Mouse (Mus musculus): ENCODE data around the gene Pik3cg.

The Pik3cg gene

DNA sequence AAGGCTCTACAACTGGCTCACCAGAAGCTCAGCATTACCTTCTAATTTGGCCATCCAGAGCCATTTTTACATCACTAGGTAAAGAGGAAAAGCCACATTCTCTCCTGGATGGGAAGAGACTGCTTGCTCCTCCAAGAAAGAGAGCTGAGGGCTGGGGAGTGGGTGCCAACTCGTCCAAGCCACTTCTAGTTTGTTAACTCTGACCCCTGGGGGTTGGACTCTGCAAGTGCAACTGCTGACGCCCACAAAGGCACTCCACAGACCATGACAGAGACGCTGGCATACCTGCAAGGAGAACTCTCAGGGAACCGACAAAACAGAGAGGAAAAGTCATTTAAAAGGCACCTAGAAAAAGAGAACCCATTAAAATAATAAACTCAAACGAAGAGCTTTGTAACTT lies 63.9 kb downstream of the Pik3cg start:
- DNase-seq (ENCODE audit: extremely low spot score, low read depth, low spot score) = peak; percentile 50

DNA sequence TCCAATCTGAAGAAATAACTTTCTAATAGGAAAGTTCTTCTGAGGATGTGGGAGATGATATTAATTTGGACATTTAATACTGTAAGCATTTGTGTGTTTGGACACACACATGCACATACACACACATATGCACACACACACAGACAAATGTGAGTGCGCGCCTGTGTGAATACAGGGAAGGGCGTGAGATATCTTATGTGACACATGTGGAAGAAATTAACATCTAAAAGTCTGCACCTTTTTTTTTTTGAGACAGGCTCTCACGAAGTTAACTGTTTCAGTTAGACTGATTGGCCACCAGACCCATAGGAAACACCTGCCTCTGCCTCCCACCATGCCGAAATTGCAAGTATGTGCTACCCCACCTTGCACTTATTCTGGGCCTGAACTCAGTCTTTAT lies 64.7 kb downstream of the Pik3cg start:
- DNase-seq (ENCODE audit: extremely low spot score, low read depth, low spot score) = no peak

DNA sequence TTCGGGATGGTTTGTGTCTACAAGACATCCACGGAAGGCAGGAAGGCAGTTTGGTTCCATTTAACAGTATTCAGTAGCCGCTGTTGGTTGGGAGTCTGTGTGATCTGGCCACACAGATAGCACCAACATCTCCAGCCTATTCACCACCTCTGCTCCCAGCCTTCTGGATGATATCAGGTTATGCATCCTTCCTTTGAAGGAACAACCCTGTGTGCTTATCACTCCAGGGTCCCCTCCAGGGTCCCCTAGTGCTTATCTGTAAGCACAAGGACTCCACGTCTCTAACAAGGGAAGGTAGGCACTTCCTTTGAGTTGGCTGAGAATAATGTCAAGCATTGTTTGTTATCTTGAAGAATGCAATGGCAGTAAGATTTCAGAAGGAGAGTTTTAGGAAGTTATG lies 65.3 kb downstream of the Pik3cg start:
- DNase-seq (ENCODE audit: extremely low spot score, low read depth, low spot score) = no peak

DNA sequence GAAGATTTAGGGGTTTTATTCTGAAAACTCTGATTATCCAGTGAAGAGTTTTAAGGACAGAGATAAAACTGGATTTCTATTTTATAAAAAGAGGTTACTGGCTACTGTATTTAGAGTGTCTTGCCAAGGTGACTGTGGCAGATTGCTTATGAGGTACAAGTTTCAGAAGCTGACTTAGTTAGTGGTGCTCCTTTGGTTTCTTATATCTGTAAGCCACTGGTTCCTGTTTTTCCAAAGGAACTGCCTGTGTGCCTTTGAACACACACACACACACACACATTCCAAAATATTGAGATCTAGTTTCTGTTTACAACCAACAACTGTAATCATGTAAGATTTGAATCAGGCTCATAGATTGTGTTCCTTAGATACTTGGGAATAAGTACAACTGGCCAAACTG lies 66.7 kb downstream of the Pik3cg start:
- no peak for DNase-seq (ENCODE audit: extremely low spot score, low read depth, low spot score)

DNA sequence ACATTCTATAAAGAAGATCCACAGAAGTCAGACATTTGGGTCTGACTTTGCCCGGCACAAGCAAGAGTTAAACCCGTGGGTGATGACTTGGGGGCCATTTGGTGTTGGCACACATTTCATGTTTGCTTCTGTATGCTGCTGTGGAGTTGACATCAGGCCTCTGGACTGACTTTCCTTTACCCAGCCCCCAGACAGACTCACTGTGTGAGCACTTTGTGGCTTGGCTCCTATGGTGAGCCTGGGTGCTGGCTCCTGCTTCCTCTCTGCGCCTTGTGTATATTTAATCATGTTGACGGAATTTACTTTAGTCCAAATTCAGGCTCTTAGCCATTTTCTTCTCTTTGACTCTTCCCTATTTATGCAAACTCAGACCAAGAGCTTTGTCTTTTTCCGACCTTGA lies 69.6 kb downstream of the Pik3cg start:
- no peak for DNase-seq (ENCODE audit: extremely low spot score, low read depth, low spot score)

DNA sequence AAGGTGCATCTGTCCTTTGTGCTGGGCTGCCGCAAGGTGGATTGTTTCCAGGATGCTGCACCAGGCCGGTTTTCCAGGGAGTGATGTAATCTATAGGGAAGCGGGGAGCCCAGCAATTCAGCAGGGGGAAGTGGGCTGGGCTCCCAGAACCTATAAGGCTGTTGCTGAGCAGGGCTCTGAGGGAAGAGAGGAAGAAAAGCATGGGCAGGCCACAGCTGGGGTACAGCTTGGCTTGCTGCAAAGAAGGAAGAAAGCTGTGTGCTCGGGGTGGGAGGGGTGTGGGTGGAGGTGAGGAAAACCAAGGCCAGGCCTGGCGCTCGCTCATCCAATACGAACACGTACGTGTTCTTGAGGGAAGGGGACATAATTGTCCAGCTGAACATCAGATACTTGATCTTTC lies 70.1 kb downstream of the Pik3cg start:
- no peak for DNase-seq (ENCODE audit: extremely low spot score, low read depth, low spot score)

DNA sequence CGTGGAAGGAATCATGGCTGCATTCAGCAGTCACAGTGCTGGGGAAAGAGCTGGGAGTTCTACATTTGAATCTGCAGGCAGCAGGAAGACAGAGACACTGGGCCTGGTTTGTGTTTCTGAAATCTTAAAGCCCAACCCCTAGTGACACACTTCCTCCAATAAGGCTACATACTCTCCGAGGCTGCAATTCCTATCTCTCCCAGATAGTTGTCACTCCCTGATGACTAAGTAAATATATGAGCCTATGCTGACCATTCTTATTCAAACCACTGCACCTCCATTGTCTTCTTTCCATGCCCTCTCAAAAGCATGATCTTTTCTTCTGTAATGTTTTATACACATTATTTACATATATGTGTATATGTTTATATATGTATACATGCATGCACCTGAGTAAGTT lies 70.9 kb downstream of the Pik3cg start:
- DNase-seq (ENCODE audit: extremely low spot score, low read depth, low spot score) = no peak

DNA sequence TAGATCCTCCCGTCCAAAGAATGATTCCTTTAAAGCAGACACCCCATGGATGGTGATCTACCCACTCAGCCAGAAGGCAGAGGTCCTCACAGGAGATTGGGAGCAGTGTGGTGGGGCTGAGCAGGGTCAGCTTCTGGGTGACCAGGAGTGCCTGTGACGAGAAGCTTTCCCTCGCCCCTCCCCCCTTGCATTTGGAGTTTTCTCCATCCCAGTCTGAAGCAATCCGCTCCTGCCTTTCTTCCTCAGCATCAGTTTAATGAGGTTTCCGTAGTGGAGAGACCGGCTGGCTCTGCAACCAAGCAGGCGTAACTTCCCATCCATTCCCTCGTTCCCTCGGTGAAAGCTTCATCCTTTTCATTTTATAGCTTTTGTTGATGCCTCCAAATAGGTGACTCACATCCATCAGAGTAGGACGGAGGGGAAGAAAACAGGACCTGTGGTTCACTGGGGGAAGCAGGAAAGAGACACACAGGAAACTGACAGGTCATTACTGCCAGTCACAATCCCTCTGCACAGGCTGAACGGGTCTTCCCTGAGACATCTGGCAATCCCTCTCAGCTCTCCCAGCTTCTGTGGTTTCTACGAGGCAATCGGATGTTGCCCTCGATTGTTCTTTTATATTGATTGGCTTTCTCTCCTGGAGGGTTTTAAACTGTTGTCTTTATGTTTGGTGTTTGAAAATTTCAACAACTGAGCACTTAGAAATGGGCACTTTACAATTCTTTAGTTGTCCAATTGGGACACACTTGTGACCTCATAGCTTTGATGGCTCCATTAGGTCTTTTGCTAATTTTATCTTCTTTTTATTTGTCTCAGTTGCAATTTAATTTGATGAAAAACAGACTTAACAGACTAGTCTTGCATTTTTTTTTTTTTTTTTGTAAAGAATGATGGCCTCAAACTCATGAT lies 80.6 kb downstream of the Pik3cg start:
- DNase-seq (ENCODE audit: extremely low spot score, low read depth, low spot score) = no peak

DNA sequence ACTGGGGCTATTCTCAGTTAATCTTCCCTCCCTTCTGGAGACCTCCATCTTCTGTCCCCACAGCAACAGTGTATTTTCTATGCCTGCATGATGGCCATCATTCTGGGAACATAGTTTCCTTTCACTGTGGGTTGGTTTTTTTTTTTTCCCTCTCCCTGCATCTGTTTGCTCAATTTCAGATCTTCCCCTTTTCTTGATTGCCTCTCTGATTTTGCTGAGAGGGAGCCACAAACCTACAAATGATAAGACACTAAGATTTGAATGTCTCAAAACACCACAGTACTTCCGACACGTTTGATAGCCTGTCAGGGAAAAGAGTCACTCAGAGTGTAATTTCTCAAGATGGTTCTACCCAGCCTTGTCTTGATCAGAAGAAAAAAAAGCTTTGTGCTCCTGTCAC lies 81.3 kb downstream of the Pik3cg start:
- no peak for DNase-seq (ENCODE audit: extremely low spot score, low read depth, low spot score)

DNA sequence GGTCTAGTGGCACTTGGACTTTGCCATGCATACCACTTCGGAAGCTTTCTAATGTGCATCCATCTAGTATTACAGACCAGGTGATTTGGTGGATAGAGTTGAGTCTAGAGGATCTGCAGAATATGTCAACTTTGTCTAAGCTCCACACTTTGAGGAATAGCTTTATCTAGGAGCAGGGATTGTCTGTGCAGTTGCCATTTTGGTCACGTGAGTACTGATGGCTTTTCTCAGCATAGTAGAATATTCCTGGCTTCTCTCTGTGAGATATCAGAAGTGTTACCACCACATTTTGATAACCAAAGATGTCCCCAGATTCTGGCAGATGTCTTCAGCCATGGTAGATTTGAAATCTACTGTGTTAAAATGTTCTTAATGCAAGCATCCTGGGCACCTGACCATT lies 84.0 kb downstream of the Pik3cg start:
- DNase-seq (ENCODE audit: extremely low spot score, low read depth, low spot score) = no peak

DNA sequence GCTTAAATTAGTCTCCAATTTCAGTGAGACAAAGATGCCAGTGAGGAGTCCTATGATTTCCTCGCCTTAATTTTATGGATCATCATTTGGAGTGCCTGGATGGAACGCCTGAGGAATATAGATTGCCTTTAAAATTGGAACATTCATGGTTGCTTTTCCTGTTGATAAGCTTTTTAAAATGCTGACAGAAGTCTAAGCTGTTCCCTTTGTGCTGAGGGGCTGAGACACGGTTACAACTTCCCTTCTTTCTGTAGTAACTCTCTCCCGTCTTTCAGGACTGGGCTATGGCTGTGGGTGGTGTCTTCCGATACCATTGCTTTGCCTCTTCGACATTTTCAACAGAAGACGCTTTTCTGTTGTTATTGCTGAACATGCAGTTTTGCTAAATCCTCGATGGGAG lies 84.4 kb downstream of the Pik3cg start:
- DNase-seq (ENCODE audit: extremely low spot score, low read depth, low spot score) = no peak

DNA sequence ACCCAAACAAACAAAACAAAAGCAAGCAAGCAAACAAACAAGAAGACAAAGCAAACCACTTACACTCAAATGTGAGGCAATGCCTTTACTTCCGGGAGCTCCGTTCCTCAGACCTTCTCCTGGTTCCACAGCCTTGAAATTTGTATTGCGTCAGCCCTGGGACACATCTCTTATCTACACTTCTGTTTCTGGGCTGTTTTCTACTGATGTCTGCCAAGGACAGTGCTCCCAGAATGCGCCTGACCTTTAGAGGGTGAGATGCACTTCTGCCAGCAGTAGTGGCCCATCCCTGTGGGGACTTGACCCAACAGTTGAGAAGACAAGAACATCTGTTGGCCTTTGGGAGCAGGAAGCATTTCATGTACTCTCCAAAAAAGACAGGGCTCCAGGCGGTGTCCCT lies 84.9 kb downstream of the Pik3cg start:
- DNase-seq (ENCODE audit: extremely low spot score, low read depth, low spot score) = no peak

All from hindlimb bud, embryonic 11.5 days (tissue).